Mouse (Mus musculus) heart, postnatal 0 days (tissue): ENCODE results near the gene Egln1.

Experiments used
- CTCF ChIP-seq: IDR thresholded peaks from 2 replicates; pipeline ENCODE4 v1.5.1; 2016; ENCODE audit warnings: antibody characterized with exemption, control low read depth, low read depth
- EP300 ChIP-seq: IDR thresholded peaks from 2 replicates; pipeline ENCODE4 v1.6.1; 2016; ENCODE audit warnings: antibody characterized with exemption, low read depth

DNA sequence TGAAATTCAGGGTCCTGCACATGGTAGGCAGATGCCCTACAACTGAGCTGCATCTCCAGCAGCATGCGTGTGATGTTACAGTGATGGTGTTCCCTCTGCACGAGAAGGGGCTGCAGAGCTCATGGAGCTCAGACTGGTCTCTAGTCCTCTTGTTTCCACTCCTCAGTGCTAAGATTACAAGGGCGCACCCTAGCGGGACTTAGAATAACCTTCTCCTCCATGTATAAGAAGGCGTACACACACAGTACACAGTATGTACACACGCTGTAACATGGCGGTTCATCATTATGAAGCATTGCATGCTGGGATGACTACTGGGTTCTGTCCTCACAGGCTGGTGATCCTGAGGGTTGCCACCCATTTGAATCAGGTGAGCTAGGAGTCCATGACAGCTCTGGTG, 77.0 kb downstream of the Egln1 start:
- TF ChIP-seq CTCF (no peak), EP300 (no peak)
